Mouse (Mus musculus): ENCODE data around the gene Klc2.

DNA sequence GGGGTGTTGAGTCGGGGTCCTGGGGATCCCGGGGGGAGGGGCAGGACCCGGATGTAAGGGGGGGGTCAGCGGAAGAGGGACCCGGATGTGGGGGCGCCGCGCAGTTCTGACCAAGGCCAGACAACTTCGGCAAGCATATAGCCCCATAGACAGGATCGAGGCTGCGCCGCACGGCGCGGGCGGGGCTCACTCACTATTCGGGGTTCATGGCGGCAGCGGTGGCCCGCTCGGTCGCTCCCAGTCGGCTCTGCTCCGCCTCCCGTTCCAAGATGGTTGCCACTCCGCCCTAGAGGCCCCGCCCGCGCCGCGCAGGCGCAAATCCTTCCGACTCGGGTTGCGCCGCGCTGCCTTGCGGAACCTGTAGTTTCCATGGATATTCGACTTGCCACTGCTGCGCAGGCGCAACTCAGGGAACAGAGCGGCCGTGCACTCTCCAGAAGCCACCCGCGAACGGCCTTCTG, 11.6 kb downstream of the Klc2 start, which contains the start of gene Rab1b:
- TF ChIP-seq MAFK (IDR thresholded peaks at IDR 0.05; ENCODE audit: insufficient replicate concordance, low read length) (no peak), CHD2 (IDR thresholded peaks at IDR 0.05; ENCODE audit: low read length) (peak; percentile 56; the same call in 1 of the 2 replicates), CTCF (conservative IDR thresholded peaks at IDR 0.05 in 1 of 2, IDR thresholded peaks at IDR 0.05 in 1 of 2; ENCODE audit: low read depth in 2 of 2, low read length in 2 of 2) (no peak), TBP (conservative IDR thresholded peaks at IDR 0.05; ENCODE audit: low read depth, low read length) (no peak), POLR2A (IDR thresholded peaks at IDR 0.05; ENCODE audit: low read depth, low read length) (peak; percentile 79), ELF1 (IDR thresholded peaks at IDR 0.05; ENCODE audit: low read depth, low read length) (peak; percentile 76), PAX5 (IDR thresholded peaks at IDR 0.05; ENCODE audit: low read length) (no peak), TCF12 (IDR thresholded peaks at IDR 0.05; ENCODE audit: low read depth, low read length) (no peak; the same call in 1 of the 2 replicates), ZMIZ1 (IDR thresholded peaks at IDR 0.05; ENCODE audit: low read depth, low read length) (no peak), HCFC1 (IDR thresholded peaks at IDR 0.05; ENCODE audit: low read depth, low read length) (peak; percentile 96), USF2 (conservative IDR thresholded peaks at IDR 0.05; ENCODE audit: low read depth, low read length) (no peak), ZC3H11A (IDR thresholded peaks at IDR 0.05; ENCODE audit: low read depth, low read length) (no peak)
